Mouse (Mus musculus) retina, adult 2 months (tissue): Measurements from ENCODE around the gene Eps8.

ENCODE experiments used
- DNase-seq: peaks from one replicate; pipeline ENCODE4 v3.0.0-alpha.2; 2012; ENCODE audit warnings: low read depth, low spot score

The Eps8 gene

DNA sequence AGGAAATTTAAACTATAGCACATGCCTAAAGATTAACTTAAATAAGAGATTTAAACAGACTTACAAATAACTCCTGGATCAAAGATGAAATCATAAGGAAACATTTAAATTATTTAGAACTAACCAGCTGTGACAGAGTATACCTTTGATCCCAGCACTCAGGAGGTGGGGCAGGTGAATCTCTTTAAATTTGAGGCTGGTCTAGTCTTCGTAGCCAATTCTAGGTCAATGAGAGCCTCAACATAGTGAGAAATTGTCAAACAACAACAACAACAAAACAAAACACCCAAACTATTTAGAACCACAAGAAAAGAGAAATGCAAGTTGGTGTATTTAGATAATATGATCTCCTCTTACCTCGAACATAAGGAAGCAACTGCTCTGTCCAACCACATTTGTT lies at the start of gene Eps8:
Gene Eps8 (minus strand): TSS at position 101 of the 400 bp plus-strand sequence.
- no peak for DNase-seq

DNA sequence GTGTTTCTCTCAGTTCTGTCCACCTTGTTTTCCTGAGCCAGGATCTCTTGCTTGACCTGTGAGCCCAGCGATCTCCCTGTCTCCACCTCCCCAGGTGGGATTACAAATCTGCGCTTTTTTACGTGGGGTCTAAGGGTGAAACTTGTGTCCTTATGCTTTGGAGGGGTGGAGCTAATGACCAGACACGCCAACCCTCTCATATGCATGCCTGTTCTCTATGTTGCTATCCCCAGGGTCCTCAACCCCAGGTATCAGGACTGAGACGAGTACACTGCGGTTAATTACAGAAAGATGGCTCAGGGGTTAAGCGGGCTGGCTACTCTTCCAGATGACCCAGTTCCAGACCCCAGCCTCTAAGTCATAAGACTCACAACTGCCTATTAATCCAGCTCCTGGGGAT lies 48.8 kb upstream of the Eps8 start:
- no peak for DNase-seq

DNA sequence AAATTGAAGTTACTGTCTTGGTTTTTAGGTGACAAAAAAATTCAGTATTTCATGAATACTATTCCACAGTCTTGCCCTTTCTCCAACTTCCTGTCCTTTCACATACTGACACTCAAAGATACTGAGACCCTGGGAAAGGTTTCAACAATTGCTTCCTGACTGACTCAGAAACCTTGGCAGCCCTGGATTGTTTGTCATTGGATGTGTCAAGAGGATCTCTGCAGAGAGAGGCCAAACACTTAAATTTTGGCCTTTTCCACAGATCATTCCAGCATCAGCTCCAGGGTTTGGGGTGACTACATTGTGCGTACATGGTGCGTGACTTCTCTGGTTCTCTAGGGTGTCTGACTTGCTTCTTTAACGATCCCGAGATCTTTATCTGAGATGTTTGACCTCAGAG lies 48.2 kb upstream of the Eps8 start:
- no peak for DNase-seq

DNA sequence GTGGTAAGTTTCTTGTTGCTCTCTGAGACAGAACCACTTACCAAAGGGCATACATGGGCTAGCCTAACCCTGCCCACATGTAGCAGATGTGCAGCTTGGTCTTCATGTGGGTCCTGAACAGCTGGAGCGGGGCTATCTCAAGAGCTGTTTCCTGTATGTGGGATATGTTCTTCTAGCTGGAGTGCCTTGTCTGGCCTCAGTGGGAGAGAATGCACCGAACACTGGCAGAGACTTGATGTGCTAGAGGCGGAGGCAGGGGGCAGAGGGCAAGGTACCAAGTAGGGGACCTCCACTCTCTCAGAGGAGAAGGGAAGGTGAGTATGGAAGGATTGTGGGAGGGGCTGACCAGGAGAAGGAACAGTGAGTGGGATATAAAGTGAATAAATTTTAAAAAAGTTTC lies 47.5 kb upstream of the Eps8 start:
- DNase-seq = no peak

DNA sequence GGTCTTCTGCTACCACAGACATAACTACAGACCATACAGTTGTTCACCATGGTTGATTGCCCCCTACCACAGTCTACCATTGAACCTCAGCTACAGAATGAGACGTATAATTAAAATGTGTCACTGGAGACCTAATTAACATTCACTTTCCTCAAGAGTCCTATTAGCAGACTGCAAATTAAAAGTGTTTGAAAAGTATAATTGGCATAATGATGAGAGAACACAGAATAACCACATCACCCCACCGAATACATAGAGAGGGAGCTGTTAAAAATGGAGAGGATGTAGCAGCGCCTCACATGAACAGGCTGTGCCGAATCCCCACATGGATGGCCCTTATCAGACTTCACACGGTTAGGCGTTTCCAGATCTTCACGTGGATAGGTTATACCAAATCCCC lies 44.8 kb upstream of the Eps8 start:
- DNase-seq = no peak

DNA sequence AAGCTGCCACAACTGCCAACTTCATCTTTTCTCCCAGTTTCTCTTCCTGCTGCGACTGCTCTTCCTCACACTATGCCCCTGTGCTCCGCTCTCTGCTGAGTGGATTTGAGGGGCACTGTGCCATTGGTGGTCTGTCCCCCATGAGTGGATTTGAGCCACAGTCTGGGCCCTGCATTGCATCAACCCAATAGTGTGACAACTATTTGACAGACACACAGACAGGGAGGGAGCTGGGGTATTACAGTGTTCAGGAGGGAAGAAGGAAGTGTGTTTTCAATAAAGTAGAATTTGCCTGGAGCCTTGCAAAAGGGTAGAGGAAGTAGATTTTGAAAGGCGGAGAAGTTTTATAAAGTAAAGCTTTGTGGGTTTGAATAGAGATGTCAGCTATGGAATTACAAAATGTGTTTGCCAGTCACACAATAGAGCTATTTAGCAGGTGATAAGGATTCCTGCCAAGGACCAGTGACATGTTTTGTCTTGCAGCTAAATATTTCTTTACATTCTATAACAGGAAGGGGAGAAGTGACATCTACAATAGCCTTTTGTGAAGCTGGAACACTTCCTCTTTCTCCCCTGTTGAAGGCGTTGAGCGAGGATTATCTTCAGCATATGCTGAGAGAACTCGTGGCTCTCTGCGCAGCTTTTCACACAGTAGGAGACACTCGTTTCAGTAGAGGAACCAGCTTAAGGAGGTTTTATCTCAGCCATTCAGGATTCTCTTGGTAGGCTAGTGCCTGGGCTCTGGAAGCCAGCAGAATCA lies 41.9 kb upstream of the Eps8 start:
- DNase-seq = no peak

DNA sequence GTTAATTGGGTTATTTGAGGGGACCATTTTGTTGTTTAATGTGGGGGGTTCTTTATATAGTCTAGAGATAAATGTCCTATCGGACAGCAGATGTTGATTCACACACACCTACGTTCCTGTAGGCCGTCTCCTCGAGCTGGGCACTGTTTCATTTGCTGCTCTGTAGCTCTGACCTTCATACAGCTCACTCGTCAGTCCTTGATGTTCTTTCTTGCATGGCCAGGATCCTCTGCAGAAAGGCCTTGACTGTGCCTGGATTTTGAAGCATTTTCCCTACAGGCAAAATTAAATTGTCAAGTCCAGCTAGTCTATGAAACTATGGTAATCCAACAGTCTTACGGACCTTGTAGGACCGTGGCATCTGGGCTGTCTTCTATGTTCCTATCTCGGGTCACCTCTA lies 40.4 kb upstream of the Eps8 start:
- DNase-seq = no peak

DNA sequence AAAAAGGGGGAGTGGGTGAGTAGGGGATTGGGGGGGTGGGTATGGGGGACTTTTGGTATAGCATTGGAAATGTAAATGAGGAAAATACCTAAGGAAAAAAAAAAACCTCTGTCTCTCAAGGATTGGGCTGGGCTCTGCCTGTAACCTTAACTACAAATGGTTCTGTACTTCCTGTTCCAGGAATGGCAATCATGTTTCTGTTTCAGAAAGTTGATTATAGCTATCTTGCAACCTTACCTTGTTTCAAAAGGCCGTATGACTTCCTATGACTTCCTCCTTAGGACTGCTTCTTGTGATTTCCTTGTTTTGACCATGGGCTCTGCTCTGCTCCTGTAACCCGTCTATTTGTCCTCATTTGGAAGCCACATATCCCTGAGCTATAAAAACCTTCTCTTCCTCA lies 39.6 kb upstream of the Eps8 start:
- DNase-seq = no peak

DNA sequence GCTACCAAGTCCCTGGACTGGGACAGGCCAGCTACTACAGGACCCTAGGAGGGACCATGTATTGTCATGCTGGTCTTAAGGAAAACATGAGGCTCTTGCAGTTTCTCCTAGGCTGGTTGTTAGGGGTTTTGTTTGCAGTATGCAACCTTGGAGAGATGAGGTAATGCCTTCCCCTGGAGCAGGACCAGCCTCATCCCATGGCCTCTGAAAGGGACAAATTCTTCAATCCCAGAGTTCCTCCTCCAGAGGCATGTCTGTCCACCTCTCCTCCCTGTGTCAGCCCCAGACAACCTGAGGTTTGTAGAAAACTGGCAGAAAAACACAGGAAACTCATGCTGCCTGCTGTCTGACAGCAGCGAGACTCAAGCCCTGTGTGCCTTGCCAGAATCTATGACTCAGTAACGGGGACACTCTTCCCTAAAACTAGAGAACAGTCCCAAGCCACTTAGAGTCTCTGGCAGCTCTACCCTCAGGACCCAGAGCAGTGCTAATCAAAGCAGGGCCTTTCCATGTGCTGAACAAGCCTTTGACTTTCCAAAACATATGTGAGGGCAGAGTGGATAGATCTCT lies 36.0 kb upstream of the Eps8 start:
- DNase-seq = no peak

DNA sequence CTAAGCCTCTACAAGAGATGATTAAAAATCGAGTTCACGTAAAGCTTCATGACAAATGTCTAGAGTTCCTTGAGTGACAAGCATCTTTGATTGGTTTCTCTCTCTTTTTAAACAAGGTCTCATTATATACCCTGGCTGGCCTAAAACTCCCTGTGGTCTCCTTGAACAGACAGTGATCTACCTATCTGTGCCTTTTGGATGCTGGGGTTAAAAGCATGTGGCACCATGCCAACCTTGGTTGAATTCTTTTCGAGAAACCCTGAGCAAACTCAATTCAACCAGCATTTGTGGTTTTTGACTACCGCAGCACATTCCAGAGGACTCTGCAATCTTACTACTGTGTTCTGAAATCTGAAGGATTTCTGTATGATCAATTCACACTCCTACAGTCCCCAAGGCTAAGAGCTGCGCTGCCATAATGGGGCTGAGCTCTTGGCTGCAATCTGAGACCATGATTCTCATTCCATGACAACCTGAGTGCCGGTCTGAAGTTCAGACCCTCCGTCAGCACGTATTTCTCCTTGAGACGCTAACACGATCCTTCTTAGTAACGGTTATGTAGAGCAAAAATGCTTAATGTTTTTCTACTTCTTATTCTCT lies 33.9 kb upstream of the Eps8 start:
- DNase-seq = no peak

DNA sequence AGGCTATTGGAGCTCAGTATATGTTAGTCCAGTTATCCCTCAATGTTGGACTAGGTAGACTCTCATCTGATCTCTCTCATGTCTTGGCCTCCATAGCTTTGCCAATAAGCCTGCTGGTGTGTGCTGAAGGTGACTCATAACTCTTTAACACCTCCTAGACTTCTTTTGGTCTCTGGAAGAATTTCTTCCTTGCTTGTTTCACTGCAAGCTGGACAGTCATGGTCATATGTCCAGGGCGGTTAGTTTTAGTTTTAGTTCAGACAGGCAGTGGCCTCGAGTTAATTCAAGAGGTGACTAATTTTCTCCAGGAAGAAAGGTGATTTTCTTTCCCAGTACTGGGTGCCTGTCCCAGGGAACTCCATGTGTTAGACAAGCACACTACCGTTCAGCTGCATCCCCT lies 33.4 kb upstream of the Eps8 start:
- DNase-seq = no peak

DNA sequence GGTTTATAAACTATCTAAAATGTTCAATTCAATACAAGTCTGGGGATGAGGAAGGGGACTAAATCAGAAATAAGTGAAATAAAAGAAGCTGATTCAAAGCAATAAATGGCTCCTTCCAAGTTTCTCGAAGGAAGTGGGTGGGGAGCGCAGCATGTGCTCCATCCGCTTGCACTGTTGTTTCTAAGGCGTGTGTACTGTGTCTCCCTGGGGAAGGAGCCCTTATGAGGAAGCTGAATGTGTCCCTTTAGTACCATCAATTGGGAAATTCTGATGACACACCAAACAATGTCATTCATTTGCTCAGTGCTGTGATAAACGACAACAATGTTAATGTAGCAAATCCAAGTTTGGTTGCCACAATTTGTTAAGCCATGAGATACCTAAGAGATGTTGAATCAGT lies 33.0 kb upstream of the Eps8 start:
- no peak for DNase-seq

DNA sequence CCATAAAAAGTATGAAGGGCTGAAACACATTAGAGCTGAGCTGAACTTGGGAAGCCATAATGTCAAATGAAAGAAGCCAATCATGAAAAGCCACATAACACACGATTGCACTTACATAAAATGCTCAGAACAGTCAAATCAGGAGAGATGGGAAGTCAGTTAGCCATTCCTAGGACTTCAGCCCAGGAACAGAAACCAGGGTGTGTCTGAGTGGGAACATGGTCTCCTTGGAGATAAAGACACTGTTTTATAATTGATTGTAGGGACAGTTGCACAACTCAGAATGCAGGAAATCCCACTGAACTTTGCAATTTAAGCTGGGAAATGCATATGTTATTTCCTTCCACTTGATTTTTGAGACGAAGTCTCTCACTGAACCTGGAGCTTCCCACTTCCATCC lies 28.0 kb upstream of the Eps8 start:
- no peak for DNase-seq

DNA sequence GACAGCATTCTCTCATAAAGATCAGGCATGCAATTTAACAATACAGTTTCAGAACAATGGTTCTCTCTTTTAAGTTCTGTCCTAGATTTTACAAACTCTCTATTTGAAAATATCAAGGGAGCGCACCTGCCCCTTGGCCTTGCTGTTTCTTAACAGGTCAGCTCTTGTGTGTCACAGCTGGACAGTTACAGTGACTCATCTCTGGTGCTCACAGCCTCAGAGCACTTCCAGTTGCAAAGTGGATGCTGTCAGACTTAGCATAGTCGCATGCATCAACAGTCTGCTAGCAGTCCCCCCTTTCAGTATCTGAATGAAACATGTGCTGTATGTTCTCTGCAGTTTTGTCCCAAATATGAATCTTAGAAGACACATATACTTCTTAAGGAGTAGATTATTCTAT lies 26.3 kb upstream of the Eps8 start:
- DNase-seq = no peak

DNA sequence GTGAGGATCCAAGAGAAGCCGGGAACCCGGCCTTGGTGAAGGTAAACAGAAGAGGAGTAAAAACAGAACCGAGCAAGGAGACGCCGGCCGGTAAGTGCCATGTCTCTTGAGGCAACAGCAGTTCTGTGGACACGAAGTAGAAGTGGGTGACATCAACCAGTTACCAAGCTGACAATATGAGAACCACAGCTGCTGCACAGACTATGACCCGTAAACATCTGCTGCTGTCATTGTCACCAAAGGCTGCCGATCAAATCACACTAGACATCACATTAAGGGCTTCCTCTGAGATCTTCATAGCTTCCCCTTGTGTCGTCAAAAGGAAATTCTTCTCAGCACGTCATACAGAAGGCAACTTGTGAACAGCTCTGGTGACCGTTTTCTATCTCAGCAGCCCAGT lies 21.9 kb upstream of the Eps8 start:
- no peak for DNase-seq

DNA sequence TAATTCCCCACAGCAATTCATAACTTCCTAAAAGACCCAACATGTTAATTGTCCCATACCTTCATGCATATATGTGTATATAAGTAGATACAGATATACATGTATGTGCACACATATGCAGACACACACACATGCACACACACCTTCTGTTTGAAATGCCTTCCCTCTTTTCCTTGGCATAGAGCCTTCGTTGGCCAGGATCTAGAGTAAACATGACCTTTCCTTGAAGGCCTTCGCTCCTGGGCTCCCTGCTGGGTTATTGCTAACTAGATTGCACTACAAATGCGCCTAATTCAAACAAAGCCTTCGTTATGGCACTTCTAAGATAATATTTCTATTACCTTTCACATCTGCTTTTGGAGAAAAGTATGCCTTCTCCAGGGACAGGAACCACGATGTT lies 20.9 kb upstream of the Eps8 start:
- DNase-seq = no peak

DNA sequence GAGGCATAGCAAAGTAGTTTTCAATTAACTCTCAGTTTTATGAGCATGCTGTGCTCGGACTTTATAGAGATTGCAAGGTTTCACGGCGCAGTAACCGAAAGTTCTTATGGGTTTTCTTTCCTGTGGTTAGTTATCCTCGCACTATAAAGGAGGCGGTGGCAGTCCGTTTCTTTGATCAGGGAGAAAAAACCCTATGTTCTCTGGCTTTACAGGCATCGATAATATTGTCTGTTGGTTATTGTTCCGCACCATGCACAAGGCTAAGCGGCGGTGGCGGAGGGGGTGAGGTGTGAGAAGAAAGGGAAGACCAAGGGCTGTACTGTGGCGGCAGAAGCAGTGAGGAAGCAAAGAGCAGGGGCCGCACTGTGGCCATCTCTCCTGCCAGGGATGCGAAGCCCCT lies 18.6 kb upstream of the Eps8 start:
- no peak for DNase-seq

DNA sequence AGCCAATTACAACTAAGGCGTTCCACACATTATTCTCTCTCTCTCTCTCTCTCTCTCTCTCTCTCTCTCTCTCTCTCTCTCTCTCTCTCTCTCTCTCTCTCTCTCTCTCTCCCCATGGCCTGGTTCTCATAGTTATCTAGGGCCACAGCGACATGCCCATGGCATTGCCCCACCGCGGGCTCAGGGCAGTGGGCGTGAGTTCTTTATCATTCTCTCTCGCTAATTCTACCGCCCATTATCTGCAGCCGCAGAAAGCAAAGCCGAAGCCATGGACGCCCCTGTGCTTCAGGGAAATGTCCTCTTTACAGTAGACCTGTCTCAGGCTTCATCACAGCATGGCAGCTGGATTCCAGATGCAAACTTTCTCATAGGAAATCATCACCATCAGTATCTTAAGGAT lies 16.9 kb upstream of the Eps8 start:
- no peak for DNase-seq

DNA sequence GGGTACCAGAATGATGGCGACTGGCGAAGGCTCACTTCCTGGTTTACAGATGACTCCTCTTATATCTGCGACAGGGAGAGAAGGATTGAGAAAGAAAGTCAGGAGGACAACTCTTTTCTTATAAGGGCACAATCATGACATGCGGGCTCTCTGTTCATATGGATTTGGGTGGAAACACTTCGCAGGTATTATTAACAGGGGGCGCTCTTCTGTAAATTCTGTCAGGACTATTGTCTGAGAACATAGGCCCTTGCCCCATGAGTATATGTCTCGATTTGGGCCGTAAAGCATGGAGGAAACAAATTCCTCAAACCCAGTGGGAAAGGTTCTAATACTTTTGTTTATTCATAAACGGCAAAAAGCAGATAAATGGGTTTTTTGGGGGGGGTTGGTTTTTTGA lies 16.1 kb upstream of the Eps8 start:
- no peak for DNase-seq

DNA sequence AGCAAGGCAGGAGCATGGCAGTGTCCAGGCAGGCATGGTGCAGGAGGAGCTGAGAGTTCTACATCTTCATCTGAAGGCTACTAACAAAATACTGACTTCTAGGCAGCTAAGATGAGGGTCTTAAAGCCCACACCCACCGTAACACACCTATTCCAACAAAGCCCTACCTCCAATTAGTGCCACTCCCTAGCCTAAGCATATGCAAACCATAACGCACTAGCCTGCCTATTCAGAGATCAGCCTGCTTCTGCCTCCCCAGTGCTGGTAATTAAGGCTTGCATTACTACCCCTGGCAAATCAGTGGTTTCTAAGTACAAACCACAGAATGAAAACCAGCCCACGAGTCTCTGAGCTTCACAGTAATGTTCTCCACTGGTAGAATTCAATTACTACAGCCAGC lies 15.2 kb upstream of the Eps8 start:
- no peak for DNase-seq

DNA sequence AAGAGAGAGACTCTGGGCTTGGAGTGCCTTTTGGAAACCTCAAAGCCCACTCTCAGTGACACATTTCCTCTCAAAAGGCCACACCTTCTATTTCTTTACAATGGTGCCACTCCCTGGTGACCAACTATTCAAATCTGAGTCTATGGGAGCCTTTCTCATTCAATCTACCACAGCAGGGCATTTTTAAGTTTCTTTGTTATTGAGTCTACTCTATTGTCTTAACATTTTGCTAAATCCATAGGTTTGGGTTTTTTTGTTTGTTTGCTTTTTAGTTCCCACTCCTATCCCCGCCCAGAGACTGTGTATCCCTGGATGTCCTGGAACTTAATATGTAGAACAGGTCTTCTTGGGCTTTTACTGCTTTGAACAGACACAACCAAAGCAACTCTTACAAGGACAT lies 14.8 kb upstream of the Eps8 start:
- no peak for DNase-seq

DNA sequence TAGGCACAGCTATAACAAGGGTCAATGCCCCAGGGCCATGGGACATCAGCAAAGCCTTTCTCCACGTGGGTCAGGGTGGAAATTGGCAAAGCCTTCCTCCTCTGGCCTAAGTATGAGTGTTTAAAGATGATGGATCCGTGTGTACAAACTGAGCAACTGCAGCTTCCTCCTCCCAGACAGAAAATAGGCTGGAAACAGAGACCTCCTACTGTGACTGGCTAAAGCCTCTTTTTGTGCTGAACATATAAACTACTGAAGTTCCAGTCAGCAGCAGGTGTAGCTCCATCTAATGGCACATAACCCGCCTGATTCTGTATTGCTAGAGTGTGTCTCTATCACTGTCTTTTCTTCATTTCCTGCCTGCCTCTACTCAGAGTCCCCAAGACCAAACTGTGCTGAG lies 13.7 kb upstream of the Eps8 start:
- no peak for DNase-seq

DNA sequence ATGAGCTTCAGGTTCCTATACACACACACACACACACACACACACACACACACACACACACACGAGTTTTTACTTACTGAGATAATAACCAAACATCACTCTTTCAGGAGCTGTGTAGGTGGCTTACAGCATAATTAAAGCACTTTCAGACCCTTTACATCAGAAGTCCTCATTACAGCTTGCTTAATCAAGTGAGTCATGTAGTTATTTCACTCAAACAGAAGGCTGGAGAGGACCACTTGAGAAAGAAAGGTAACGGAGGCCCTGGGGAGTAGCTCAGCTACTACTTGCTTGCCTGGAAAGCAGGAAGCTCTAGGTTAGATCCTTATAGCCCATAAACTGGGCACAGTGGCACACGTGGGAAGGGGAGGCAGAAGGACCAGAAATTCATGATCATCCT lies 13.0 kb upstream of the Eps8 start:
- no peak for DNase-seq

DNA sequence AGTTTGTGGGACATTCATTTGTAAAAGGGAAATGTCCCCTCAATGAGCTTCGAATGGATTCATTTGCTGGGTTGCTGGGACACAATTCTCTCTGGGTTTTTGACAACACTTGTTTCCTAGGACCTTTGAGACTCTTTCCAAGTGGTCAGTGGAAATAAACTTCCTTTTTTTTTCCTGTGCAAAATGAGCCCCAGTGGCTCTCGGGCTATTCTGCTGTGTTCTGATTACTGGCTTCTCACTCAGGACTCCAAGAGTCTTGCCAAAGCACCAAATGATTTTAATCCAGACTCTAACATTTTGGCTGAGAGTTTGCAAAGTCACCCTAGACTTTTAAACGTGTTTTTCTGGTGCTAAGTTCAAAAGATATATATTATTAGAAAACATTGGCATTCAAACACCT lies 10.3 kb upstream of the Eps8 start:
- no peak for DNase-seq
